Mouse (Mus musculus) embryo, embryonic 9.5 days (tissue): ENCODE measurements at regions not wholly inside any gene's neighbourhood (a gene's known extent, or its start where the extent isn't known, plus 50 kb on each side); places are given as distances from the start of the nearest gene placed in this dataset.
A peak's percentile ranks its signal among the peaks of the same experiment; 100 is the strongest.

Experiments
- DNase-seq: peaks from one replicate; pipeline ENCODE4 v3.0.0-alpha.2; 2017; ENCODE audit errors: extremely low spot score

DNA sequence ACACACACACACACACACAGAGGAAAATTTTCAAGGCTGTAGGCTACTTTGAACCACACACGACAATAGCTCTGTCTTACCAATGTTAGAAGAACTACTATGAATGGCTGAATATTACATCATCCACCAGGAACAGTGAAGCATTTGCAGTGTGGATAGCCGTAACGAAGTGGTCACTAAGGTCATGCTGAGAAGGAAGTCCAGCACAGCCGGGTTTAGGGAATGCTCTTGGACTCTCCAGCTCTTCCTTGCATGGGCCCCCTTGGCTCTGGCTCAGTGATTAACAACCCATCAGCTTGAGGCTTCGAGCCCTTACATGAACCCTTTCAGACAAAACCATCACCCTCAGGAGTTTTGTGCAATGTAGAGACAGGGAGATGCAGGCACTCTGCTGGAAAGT lies 245.3 kb downstream of the Adamts20 start:
- DNase-seq: no peak

DNA sequence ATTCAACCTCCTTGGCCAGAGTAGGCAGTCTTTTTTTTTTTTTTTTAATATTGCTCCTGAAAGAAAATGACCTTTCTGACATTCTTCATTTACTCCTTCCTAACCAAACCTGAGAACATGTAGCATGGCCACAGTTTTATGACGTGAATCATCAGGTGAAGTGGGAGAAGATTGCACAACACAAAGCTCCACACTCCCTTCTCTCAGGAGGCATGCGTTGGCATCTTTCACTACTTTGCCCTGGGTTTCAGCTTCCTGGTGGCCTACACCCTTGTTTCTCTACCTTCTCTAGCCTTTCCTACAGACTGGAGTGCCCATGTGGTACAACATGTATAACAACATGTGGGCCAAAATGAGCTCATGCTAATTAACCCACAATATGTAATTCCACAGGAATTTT lies 248.5 kb downstream of the Adamts20 start:
- DNase-seq: no peak

DNA sequence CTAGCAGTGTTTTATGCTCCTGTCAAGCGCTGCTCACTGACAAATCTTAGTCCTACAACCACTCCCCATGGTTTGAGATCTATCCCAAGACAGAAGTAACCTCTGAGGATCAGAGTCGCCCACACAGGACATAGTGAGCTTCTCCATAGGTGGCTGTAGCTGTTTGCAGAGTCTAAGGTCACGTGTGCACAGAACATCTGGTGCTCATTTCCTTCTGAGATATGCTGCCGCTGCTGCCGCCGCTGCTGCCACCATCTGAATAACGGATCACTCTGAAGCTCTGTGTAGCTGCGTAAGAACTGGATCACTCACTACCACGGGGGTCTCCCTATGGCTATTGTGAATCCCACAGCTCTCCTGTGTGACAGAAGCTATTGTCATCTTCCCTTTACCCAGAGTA lies 250.8 kb downstream of the Adamts20 start:
- DNase-seq: no peak

DNA sequence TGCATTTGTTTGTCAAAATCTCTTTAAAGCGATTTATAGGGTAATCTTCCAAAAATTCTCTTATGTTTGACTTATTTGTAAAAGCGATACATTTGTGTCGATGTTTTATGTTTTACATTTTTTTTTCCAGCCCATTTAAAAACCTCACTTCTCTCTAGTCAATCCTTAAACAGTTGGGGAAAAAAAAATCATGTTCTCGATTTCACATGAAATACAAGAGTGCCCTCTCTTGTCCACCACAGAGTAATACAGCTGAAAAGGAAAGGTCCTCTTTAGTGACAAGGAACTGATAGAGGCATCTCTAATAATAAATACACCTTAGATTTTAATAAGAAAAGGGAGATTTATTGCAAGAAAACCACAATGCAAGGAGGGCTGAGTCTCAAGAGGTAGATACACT lies 251.8 kb downstream of the Adamts20 start:
- DNase-seq: no peak

DNA sequence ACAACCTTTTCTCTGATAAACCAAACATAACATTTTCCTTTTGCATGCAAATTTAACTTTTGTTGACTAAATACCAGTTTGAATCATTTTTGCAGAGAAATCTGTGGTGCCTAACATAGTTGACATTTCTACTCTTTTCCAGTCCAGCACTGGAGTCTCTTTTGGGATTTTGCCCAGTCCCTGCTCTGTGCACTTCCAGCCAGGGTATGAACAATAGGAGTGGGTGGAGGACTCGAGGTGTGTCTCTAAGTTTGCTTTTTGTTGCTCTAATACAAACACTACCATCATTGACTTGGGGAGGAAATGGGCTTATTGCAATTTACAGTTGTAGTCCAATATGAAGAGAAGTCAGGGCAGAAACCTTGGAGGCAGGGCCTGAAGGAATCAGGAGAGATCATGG lies 256.7 kb downstream of the Adamts20 start:
- no peak for DNase-seq

DNA sequence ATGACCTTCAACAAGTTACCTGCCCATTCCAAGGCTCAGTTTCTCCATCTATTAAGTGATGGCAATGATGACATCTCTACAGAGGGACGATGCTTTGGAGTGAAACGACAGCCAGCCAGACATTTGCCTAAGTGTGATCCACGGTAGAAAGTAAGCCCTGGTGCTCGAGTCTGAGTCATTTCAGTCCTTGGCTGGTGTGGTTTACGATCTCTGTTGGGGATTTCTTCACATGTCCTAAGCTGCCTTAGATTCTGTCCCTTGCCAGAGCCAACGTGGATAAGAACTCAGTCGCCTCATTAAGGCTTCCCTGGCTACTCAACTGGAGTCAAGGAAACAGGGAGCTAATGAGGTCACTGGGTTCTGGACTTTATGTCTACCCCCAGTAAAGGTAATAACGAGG lies 258.8 kb downstream of the Adamts20 start:
- no peak for DNase-seq

DNA sequence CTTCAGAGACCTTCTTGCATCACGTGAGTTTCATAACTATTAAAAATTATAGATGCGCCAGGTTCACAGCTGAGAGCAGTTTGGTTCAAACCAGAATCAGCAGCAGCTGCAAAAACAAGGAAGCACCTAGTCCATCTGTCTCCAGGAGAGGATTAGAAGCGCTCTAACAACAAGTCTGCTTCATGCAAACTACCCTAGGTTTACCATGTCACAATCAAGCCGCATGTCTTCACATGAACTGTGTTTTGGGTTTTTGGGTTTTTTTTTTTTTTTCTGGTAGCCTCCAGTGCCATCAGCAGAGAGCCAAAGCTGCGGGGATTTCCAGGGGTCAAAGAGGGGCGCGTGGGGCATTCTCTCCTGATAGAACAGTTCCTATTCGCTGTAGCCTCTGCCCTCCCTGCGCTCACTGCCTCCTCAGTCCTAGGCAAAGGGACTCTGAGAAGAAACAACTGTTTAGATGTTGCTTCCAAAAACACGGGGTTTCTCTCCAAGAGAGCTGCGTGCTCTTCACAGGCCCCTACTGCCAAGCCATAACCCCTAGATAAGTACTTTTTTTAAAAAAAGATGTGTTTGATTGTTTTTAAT lies 259.8 kb downstream of the Adamts20 start:
- DNase-seq: no peak

DNA sequence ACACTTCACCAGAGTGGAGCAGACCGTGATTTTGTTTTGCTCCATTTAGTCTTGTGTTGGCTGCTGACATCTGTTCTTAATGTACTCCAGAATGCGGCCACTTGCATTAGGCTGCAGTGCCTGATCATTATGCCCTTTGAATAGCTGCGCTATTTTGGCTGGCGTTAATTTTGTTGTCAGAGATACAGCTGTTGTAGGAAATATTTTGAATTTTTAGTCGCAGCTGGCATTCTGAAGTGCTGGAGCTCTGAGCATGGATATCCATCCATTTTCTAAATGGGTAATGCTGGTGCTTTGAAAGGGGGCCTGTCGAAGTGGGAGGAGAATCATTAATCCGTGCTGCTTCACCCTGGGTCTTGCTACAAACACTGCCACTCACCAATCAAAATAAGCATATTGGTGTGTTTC lies 275.1 kb downstream of the Adamts20 start:
- DNase-seq: peak; percentile 31

DNA sequence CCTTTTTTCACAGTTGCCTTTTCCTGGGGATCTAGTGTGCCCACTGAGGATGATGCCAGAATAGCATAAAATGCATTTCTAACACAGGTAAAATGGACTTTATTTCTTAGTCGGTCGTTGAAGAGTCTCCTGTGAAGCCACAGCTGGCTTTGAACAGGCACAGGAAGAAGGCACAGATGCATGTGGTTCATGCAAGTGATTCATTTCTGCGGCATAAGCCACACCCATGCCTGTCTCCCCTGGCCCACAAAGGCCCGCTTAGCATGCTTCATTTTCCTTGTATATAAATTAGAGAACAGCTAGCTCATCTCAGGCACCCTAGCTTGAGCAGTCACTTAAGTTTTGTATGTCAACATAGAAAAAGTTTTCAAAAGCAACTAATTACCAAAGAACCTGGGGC lies 277.6 kb downstream of the Adamts20 start:
- DNase-seq: no peak

DNA sequence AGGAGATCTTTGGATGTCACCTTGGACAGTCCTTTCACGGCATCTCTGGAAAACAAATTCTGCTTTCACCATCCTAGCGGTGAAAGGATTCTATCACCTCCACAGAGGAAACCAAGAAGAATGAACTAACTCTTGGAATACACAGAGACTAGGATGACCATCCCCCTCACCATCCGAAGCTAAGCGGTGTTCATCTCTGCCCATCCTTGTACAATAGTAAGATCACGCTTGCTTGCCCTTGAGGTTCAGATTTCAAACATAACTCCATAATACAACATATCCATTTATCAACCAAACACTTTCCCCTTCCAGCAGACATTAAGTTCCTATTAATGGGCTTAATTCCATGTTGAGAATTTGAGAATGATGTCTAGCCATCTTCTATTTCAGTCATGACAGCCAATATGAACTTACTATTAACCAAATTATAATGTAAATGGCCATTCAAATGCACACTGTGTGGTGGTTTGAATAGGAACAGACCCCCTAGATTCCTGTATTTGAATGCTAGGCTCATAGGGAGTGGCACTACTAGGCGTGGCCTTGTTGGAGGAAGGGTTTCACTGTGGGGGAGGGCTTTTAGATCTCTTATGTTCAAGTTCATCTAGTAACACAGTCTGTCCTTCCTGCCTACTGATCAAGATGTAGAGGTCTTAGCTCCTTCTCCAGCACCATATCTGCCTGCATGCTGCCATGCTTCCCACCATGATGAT lies 281.4 kb downstream of the Adamts20 start:
- no peak for DNase-seq

DNA sequence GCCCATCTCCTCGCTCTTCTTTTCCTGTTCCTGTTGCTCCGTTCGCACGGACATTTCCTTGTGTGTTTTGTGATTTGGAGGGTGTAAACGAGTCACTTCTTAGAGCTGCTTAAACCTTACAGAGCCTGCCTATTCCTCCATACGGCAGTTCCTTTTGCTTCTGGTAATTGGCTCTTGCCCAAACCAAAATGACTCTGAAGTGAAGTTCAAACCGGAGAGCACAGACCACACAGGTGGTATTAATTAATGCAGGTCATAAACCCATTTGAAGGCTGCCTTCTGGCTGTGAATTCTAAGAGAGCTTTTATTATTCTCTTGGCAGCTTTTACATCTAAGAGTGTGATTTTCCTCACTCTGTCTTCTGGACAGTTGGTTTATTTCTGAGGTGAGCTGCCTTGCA lies 291.1 kb downstream of the Adamts20 start:
- DNase-seq: no peak

DNA sequence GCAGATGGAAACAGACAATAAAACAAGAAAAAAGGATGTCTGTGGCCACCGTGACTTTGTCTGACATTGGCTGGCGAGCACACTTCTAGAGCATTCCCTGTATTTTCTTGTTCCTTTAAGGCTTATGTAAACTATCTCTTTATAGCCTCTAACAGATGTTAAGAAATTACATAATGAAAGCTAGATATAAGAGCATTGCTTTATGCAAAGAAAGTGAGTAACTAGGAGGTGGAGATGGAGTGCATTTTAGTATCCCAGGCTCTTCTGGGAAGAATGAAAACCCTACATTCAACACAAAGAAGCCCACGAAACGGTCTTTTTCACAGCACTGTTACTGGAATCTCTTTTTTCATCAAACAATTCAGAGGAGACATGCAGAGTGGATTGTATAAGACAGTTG lies 304.4 kb downstream of the Adamts20 start:
- no peak for DNase-seq

DNA sequence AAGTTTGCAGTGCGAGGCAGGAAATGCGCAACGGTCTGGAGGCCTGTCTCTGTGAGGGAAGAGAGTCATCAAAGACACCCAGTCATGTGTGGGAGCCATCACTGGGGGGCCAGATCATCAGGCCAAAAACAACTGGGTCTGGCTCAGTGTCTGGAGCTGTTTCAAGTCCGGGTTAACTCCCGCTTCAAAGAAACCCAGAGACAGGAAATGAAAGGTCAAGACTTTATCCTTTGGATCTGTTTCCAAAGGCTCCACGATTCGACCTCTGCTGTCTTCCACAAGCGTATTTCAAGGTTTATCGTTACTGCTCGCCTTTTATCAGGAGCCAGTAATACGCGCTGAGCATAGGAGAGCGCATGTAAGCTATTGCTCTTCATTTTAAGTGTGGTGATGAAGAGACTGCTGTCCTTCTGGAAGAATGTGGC lies 325.7 kb downstream of the Adamts20 start:
- DNase-seq: peak; percentile 47

DNA sequence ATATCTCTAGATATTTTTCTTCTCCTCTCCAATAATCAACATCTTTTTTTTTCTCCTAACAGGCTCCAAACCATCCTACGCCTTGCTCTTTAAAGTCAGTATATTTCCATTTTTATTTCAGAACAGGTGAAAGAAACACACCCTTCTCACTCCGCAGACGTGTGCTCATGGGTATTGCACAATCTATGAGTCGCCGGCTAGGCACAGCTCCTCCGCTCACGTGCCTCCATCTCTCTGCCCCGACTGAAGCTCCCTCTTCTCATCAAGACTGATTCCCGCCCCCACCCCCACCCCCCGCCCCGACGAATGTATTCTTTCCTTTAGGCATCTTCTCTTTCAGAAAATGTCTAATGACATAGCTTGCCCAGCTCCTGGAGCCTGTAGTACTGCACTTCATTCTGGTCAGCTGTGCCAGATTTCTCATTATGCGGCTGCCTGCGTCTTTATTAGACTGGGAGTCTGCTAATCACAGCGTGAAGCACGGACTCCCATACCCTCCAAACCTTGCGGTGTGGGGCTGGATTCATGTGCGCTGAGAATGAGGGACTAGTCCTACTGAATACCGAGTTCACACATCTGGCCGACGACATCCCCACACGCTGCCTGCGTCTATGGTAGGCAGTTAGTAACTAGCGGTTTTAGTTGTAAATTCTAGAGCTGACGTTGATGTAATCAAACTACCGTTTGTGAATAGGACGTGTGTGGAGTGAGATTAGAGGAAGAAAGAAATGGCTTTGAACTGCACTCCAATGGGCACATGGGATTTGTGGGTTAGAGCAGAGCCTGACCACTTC lies 327.9 kb downstream of the Adamts20 start:
- DNase-seq: no peak

DNA sequence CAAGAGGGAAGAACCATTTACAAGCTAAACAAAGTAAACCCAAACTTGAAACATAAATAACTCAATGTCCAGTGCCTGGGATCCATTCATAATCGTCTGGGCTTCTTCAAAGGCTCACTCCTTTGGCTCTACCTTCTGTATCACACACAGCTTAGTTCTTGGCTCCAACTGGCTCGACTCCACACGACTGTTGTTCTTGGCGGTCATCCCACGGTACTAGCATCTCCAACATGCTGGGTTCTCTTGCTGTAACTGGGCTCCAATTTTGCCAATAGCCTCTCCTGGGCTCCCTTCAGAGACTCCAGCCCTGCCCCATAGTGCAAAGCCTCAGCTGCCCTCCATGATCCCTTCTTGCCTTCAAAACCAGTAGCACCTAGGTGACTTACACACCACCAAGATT lies 352.4 kb downstream of the Adamts20 start:
- DNase-seq: no peak

DNA sequence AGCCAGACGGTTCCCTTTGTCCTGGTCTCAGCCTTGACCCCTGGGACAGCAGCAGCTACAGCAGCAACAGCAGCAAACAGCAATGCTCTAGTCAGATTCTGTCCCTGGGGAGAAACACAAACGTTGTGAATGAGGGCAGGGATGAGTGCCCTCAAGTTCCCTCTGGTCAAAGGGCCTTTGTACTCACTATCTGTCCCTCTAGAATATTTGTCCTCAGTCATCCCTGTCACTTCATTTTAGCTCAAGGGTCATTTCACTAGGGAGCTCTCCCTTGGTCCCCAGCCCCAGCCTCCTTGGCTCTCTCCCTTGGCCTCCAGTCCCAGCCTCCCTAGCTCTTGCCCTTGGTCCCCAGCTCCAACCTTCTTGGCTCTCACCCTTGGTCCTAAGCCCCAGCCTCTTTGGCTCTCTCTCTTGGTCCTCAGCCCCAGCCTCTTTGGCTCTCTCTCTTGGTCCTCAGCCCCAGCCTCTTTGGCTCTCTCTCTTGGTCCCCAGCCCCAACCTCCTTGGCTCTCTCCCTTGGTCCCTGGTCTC lies 358.0 kb downstream of the Adamts20 start:
- DNase-seq: no peak

DNA sequence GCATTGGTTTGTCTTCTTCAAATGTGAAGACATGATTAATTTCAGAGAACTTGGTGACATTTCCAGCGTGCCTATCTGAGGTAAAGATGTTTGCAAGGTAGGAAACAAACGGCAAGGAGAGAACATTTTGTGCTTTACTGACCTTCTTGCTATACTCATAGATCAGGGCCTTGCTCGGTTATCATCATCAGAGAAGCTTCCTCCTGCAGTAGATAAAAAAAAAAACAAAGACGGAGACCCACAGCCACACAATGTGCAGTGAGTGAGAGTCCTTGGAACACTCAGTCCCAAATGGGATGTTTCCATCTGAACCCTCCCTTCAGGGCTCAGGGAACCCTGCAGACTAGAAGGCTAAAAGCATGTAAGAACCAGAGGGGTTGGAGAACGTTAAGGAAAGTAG lies 374.6 kb downstream of the Adamts20 start:
- no peak for DNase-seq

DNA sequence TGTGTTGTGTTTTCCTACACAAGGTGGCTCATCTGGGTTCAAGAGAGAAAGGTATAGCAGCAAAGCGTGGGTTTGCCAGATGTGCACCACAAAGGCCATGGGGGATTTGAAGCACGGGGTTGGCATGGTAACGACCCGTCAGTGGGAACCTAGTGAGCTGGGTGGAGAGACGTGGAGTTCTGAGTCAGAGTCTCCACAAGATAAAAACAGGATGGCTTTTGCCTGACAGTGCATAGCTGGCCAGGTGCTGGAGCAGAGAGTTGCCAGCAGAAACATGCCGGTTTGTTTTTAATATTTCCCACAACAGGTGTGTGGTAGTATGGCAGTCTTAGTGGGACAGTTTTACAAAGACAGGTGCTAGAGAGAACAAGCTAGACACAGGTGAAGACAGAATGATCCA lies 375.4 kb downstream of the Adamts20 start:
- DNase-seq: no peak

DNA sequence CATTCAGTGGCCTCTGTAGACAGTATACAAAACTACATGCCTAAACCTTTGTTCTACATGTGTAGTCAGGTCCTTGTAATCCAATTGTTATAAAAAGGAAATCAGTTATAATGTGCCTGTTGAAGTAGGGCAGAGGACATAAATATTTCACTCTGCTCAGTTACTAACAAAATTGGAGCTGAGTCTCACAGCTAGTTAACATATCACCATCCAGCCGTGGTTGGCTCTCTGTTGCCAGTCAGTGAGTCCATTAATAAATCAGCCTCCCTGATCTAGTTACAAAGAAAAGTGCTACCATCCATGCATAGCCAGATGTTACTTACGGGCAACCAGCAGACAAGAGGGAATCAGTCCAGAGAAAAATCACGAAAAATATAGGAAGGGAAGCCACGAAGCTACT lies 382.8 kb downstream of the Adamts20 start:
- DNase-seq: no peak

DNA sequence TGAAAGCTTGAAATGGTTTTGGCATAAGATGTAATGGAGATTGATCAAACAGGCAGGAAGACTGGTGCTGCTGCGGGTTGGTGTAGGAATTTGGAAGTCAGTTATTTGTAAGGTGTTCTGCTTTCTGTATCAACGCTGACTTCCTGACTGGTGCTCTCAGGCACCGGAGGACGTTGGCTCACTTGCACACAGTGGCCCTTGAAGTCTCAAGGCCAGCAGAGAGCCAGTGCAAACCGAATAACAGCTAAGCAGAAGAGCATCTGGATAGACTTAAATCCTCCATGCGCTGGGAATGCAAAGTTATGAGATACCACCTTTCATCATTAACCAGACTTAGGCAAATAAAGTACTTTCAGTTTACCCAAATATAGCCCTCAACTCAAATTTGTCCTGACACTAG lies 388.2 kb downstream of the Adamts20 start:
- DNase-seq: no peak

DNA sequence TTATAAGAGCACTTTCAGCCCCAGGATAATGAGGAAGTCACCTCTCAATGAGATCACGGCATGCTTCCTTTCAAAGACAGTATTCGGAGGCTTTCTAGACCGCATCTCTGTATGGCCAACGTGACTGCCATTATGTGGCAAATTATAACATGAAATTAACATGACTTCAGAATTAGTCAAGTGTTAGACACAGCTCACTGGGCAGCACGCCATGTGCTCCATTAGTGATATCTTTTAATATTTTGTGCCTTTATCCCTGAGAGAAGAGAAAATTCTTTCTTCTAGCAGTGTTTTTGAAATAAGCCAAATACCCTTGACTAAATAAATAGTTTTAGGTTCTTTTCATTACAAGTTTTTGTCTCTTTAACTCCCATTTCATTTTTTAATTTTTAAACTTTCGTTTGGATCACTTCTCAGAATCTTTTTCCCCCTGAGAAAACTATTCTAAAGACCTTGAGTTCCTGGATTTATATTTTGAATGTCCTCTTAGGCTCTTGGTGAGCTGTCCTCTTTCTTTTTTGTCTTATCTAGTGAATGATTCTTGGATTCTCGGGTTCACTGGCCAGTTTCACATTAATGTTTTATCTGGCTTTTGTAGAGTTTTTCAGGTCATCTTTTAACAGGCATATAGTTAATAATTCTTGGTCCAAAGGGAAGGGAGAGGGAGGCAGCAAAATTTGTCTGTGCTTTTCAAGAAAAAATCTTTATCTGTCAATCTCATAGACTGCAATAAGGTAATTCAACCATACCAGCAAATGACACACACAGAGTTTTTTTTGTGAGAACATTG lies 390.9 kb downstream of the Adamts20 start:
- DNase-seq: no peak

DNA sequence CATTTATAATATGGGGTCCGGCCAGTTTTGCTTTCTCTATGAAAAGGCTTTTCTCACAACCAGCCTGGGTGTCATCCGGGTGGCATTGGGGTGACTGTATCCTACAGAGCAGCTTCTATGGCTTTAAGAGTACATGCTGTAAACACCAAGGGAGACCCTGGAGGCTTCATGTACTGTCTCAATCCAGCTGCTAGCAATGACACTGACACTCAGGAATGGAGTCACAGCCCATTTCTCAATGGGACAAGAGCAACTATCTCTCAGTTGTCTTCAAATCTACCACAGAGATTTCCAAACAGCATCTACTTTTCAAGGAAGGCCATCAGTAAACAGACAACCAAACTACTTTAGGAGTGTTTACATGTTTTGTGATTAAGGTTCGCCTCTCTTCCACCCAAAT lies 397.5 kb downstream of the Adamts20 start:
- no peak for DNase-seq
